Mouse (Mus musculus): ENCODE measurements around the gene Gja8. TPM values are rescaled to one million over a fixed set of nuclear protein-coding genes. Genes with fewer than 3 reads are reported as not detected.

The Gja8 gene
- 0.03 and 0.04 TPM in 2 replicates for polyA plus RNA-seq (2015; fragmentation: Nextera tagmentation; extraction: Ambion mirVana)

- no peak for ATAC-seq
- Histone ChIP-seq H3K27me3 (replicated peaks; ENCODE audit: control insufficient read depth, insufficient read depth, low read length) (no peaks in the 10 kb centered on the region), H3K9me3 (ENCODE audit: control insufficient read depth) (no peaks in the 10 kb centered on the region), H3K36me3 (ENCODE audit: control insufficient read depth, insufficient read depth) (no peaks in the 10 kb centered on the region), H3K27ac (ENCODE audit: low read depth, low read length) (no peak within 1 kb of the TSS), H3K4me3 (ENCODE audit: low read depth, low read length) (no peak within 1 kb of the TSS), H3K9ac (ENCODE audit: low read depth, low read length) (no peak within 1 kb of the TSS), H3K4me2 (replicated peaks; ENCODE audit: low read depth) (no peak within 1 kb of the TSS), H3K4me1 (replicated peaks; ENCODE audit: control insufficient read depth, insufficient read depth, low read length) (no peaks in the 10 kb centered on the region)
- TF ChIP-seq CTCF (IDR thresholded peaks at IDR 0.05; ENCODE audit: low read depth), result no peak
- 52% methylated on average over 6 of the region's 6 CpGs for WGBS
Measured at GRCm38 (mm10) chr3:96925920-96926319, at the start of gene Gja8. TSS of gene Gja8 (minus strand) at chr3:96926020.

- Histone ChIP-seq H3K4me3 (ENCODE audit: low read depth, low read length) (no peak overlapping the region), H3K36me3 (ENCODE audit: control insufficient read depth, insufficient read depth) (no peaks in the 10 kb centered on the region), H3K9me3 (ENCODE audit: control insufficient read depth) (no peaks in the 10 kb centered on the region), H3K9ac (ENCODE audit: low read depth, low read length) (no peak overlapping the region), H3K27me3 (replicated peaks; ENCODE audit: control insufficient read depth, insufficient read depth, low read length) (no peaks in the 10 kb centered on the region), H3K4me1 (replicated peaks; ENCODE audit: control insufficient read depth, insufficient read depth, low read length) (no peaks in the 10 kb centered on the region), H3K4me2 (replicated peaks; ENCODE audit: low read depth) (no peak overlapping the region), H3K27ac (ENCODE audit: low read depth, low read length) (no peak overlapping the region)
- WGBS, result 83% methylated on average over 7 of the region's 7 CpGs
- ATAC-seq, result no peak
- TF ChIP-seq CTCF (IDR thresholded peaks at IDR 0.05; ENCODE audit: low read depth), result no peak
Measured at GRCm38 (mm10) chr3:96974467-96974866, 48.6 kb upstream of the Gja8 start.

GRCm38 (mm10) chr3:96970986-96971385, 45.2 kb upstream of the Gja8 start:
- Histone ChIP-seq H3K27me3 (replicated peaks; ENCODE audit: control insufficient read depth, insufficient read depth, low read length) (no peaks in the 10 kb centered on the region), H3K9me3 (ENCODE audit: control insufficient read depth) (no peaks in the 10 kb centered on the region), H3K4me1 (replicated peaks; ENCODE audit: control insufficient read depth, insufficient read depth, low read length) (no peaks in the 10 kb centered on the region), H3K27ac (ENCODE audit: low read depth, low read length) (no peak overlapping the region), H3K36me3 (ENCODE audit: control insufficient read depth, insufficient read depth) (no peaks in the 10 kb centered on the region), H3K9ac (ENCODE audit: low read depth, low read length) (no peak overlapping the region), H3K4me3 (ENCODE audit: low read depth, low read length) (no peak overlapping the region), H3K4me2 (replicated peaks; ENCODE audit: low read depth) (no peak overlapping the region)
- TF ChIP-seq CTCF (IDR thresholded peaks at IDR 0.05; ENCODE audit: low read depth), result no peak
- WGBS, result 32% methylated on average over 7 of the region's 7 CpGs
- ATAC-seq, result no peak

- Histone ChIP-seq H3K4me2 (replicated peaks; ENCODE audit: low read depth) (no peak overlapping the region), H3K9ac (ENCODE audit: low read depth, low read length) (no peak overlapping the region), H3K27ac (ENCODE audit: low read depth, low read length) (no peak overlapping the region), H3K27me3 (replicated peaks; ENCODE audit: control insufficient read depth, insufficient read depth, low read length) (no peaks in the 10 kb centered on the region), H3K36me3 (ENCODE audit: control insufficient read depth, insufficient read depth) (no peaks in the 10 kb centered on the region), H3K4me1 (replicated peaks; ENCODE audit: control insufficient read depth, insufficient read depth, low read length) (no peaks in the 10 kb centered on the region), H3K4me3 (ENCODE audit: low read depth, low read length) (no peak overlapping the region), H3K9me3 (ENCODE audit: control insufficient read depth) (no peaks in the 10 kb centered on the region)
- WGBS, result 68% methylated on average over 12 of the region's 12 CpGs
- no peak for TF ChIP-seq CTCF (IDR thresholded peaks at IDR 0.05; ENCODE audit: low read depth)
- ATAC-seq, result no peak
Measured at GRCm38 (mm10) chr3:96963088-96964034, 37.5 kb upstream of the Gja8 start.

- no peaks in the 10 kb centered on the region for H3K27me3 ChIP-seq (replicated peaks; ENCODE audit: control insufficient read depth, insufficient read depth, low read length)
- ATAC-seq, result no peak
- H3K9me3 ChIP-seq (ENCODE audit: control insufficient read depth), result no peaks in the 10 kb centered on the region
- H3K4me3 ChIP-seq (ENCODE audit: low read depth, low read length), result no peak overlapping the region
- H3K4me1 ChIP-seq (replicated peaks; ENCODE audit: control insufficient read depth, insufficient read depth, low read length), result no peaks in the 10 kb centered on the region
- WGBS, result 35% methylated on average over 8 of the region's 8 CpGs
- H3K9ac ChIP-seq (ENCODE audit: low read depth, low read length), result no peak overlapping the region
- no peaks in the 10 kb centered on the region for H3K36me3 ChIP-seq (ENCODE audit: control insufficient read depth, insufficient read depth)
- H3K4me2 ChIP-seq (replicated peaks; ENCODE audit: low read depth), result no peak overlapping the region
- H3K27ac ChIP-seq (ENCODE audit: low read depth, low read length), result no peak overlapping the region
- TF ChIP-seq CTCF (IDR thresholded peaks at IDR 0.05; ENCODE audit: low read depth), result no peak
Measured at GRCm38 (mm10) chr3:96960597-96960996, 34.8 kb upstream of the Gja8 start.

GRCm38 (mm10) chr3:96953489-96954233, 27.8 kb upstream of the Gja8 start:
- no peak overlapping the region for H3K9ac ChIP-seq (ENCODE audit: low read depth, low read length)

More at GRCm38 (mm10) chr3:96953489-96954233, 27.8 kb upstream of the Gja8 start:
- Histone ChIP-seq H3K4me2 (replicated peaks; ENCODE audit: low read depth) (peak overlapping the region; percentile 48), H3K4me3 (ENCODE audit: low read depth, low read length) (no peak overlapping the region), H3K27me3 (replicated peaks; ENCODE audit: control insufficient read depth, insufficient read depth, low read length) (no peaks in the 10 kb centered on the region), H3K36me3 (ENCODE audit: control insufficient read depth, insufficient read depth) (no peaks in the 10 kb centered on the region), H3K9me3 (ENCODE audit: control insufficient read depth) (no peaks in the 10 kb centered on the region), H3K27ac (ENCODE audit: low read depth, low read length) (peak overlapping the region; percentile 28; the same call in 1 of the 2 replicates), H3K4me1 (replicated peaks; ENCODE audit: control insufficient read depth, insufficient read depth, low read length) (no peaks in the 10 kb centered on the region; the same call in 1 of the 2 replicates)
- ATAC-seq, result peak; percentile 78
- TF ChIP-seq CTCF (IDR thresholded peaks at IDR 0.05; ENCODE audit: low read depth), result no peak
- 25% methylated on average over 14 of the region's 14 CpGs for WGBS

Measured in intestine, postnatal 0 days (tissue).